Mouse (Mus musculus): ENCODE data around the gene Gtdc1. TPM values are rescaled to one million over a fixed set of nuclear protein-coding genes. Genes with fewer than 3 reads are reported as not detected.

The Gtdc1 gene
- polyA plus RNA-seq, 1 experiment from 2014 or later: 5.7 TPM

DNA sequence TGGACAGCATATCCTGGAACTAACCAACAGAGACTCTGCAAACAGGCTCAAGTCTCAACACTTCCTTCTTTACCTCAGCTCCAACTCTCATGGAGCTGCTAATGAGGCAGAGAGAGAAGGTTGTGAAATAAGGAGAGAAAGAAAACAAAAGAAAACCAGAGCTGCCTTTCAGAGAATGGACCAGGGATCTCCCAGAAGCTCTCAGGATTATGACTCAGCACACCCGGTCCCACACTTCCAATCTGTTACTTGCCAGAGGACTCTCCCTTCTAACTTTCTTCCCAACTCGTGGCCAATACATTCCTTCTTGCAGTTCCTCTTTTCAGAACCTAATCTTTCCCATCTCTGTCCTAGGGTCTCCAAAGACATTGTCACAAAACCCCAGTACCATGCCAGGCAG, 288.1 kb downstream of the Gtdc1 start:
- H3K27ac ChIP-seq (ENCODE audit: low read depth, low read length): no peak overlapping the region
- H3K4me2 ChIP-seq (replicated peaks; ENCODE audit: low read depth): no peak overlapping the region
- TF ChIP-seq CTCF (IDR thresholded peaks at IDR 0.05; ENCODE audit: low read depth): no peak
- WGBS: 59% methylated on average over 2 of the region's 2 CpGs
- H3K4me1 ChIP-seq (replicated peaks; ENCODE audit: control insufficient read depth, insufficient read depth, low read length): no peaks in the 10 kb centered on the region
- H3K36me3 ChIP-seq (ENCODE audit: control insufficient read depth, insufficient read depth): no peaks in the 10 kb centered on the region
- H3K27me3 ChIP-seq (replicated peaks; ENCODE audit: control insufficient read depth, insufficient read depth, low read length): no peaks in the 10 kb centered on the region
- no peaks in the 10 kb centered on the region for H3K9me3 ChIP-seq (ENCODE audit: control insufficient read depth)
- no peak overlapping the region for H3K4me3 ChIP-seq (ENCODE audit: low read depth, low read length)
- ATAC-seq: no peak
- H3K9ac ChIP-seq (ENCODE audit: low read depth, low read length): no peak overlapping the region

DNA sequence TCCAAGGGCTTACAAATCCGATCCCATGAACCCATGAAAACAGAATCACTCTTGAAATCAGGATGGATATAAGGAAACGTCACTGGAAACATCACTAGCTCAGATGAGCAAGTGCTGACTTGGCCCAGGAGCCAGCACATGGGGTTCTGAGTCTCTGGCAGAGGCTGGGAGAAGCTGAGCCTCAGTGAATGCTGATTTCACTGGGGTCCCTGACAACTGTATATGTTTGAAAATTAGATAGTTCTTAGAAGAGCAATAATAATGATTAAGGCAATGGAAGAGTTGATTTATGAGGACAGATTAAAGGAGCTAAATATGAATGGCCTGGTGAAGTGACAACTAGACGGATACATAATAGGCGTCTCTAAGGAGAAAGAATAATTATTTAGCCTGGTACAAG, 289.3 kb downstream of the Gtdc1 start:
- WGBS: 91% methylated on average over 4 of the region's 4 CpGs
- no peaks in the 10 kb centered on the region for H3K27me3 ChIP-seq (replicated peaks; ENCODE audit: control insufficient read depth, insufficient read depth, low read length)

DNA sequence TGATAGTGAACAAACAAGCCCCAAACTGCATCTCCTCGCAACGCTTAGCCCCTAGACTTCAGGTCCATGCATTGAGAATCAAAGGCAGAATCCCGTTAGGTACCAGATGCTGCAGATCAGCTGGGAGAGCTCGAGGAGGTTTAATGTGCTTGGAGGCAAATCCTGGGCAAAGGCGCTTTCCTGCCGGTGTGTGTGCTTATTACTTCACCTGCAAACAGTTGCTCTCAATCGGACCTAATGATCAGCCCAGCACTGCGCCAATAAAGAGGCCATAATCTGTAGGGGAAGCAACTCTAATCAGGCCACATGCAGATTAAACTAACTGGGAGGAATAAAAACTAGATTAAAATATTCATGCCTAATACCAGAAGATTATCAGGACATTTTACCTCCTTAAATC, 293.5 kb downstream of the Gtdc1 start:
- Histone ChIP-seq H3K4me3 (ENCODE audit: low read depth, low read length) (no peak overlapping the region), H3K36me3 (ENCODE audit: control insufficient read depth, insufficient read depth) (no peaks in the 10 kb centered on the region), H3K27ac (ENCODE audit: low read depth, low read length) (no peak overlapping the region), H3K4me1 (replicated peaks; ENCODE audit: control insufficient read depth, insufficient read depth, low read length) (no peaks in the 10 kb centered on the region), H3K27me3 (replicated peaks; ENCODE audit: control insufficient read depth, insufficient read depth, low read length) (no peaks in the 10 kb centered on the region), H3K9me3 (ENCODE audit: control insufficient read depth) (no peaks in the 10 kb centered on the region), H3K4me2 (replicated peaks; ENCODE audit: low read depth) (no peak overlapping the region), H3K9ac (ENCODE audit: low read depth, low read length) (no peak overlapping the region)
- 87% methylated on average over 8 of the region's 8 CpGs for WGBS
- no peak for ATAC-seq
- no peak for TF ChIP-seq CTCF (IDR thresholded peaks at IDR 0.05; ENCODE audit: low read depth)

More for the DNA sequence above, 289.3 kb downstream of the Gtdc1 start:
- Histone ChIP-seq H3K36me3 (ENCODE audit: control insufficient read depth, insufficient read depth) (no peaks in the 10 kb centered on the region), H3K27ac (ENCODE audit: low read depth, low read length) (no peak overlapping the region), H3K4me3 (ENCODE audit: low read depth, low read length) (no peak overlapping the region), H3K4me2 (replicated peaks; ENCODE audit: low read depth) (no peak overlapping the region), H3K9me3 (ENCODE audit: control insufficient read depth) (no peaks in the 10 kb centered on the region), H3K4me1 (replicated peaks; ENCODE audit: control insufficient read depth, insufficient read depth, low read length) (no peaks in the 10 kb centered on the region), H3K9ac (ENCODE audit: low read depth, low read length) (no peak overlapping the region)
- no peak for TF ChIP-seq CTCF (IDR thresholded peaks at IDR 0.05; ENCODE audit: low read depth)
- ATAC-seq: no peak

DNA sequence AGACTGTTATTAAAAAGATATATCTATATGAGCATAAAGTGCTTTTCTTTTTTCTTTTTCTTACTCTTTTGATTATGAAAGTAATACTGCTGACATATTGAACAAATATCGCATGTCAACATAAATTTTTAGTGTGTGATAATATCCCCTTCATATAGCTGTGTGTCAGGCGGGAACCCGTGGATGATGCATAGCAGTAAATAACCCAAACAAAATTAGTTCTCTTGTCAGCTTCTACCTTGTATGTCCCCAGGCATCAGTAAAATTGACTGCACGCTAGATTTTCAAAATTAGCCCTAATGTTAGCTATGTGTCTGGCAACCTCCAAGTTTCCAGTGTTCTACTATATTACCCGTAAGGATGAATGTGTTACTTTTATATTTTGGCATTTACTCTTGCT, 294.4 kb downstream of the Gtdc1 start:
- H3K36me3 ChIP-seq (ENCODE audit: control insufficient read depth, insufficient read depth): no peaks in the 10 kb centered on the region
- H3K9ac ChIP-seq (ENCODE audit: low read depth, low read length): no peak overlapping the region
- no peaks in the 10 kb centered on the region for H3K4me1 ChIP-seq (replicated peaks; ENCODE audit: control insufficient read depth, insufficient read depth, low read length)
- no peak overlapping the region for H3K27ac ChIP-seq (ENCODE audit: low read depth, low read length)
- no peak for ATAC-seq
- WGBS: 87% methylated on average over 5 of the region's 5 CpGs
- H3K4me3 ChIP-seq (ENCODE audit: low read depth, low read length): no peak overlapping the region
- no peaks in the 10 kb centered on the region for H3K9me3 ChIP-seq (ENCODE audit: control insufficient read depth)
- TF ChIP-seq CTCF (IDR thresholded peaks at IDR 0.05; ENCODE audit: low read depth): no peak
- no peak overlapping the region for H3K4me2 ChIP-seq (replicated peaks; ENCODE audit: low read depth)
- H3K27me3 ChIP-seq (replicated peaks; ENCODE audit: control insufficient read depth, insufficient read depth, low read length): no peaks in the 10 kb centered on the region

DNA sequence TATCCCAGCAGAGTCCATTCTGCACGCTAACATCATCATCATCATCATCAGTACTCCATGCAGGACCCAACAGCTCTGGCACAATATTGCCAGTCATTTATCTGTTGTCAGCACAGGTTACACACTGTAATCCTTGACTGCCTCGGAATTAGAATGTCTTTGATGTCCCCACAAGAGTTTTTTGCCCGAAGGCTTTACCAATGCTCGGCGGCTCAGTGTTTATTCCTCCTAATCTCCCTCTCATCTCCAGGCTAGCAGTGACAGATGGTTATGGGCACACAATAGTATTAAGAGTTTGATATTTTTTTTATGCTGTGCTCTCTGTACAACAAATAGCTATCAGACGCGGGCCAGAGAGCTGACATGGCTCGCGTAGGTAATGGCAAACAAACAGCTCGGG, 294.9 kb downstream of the Gtdc1 start:
- 75% methylated on average over 10 of the region's 10 CpGs for whole genome bisulfite sequencing
- H3K36me3 ChIP-seq (ENCODE audit: control insufficient read depth, insufficient read depth): no peaks in the 10 kb centered on the region
- no peak overlapping the region for H3K4me3 ChIP-seq (ENCODE audit: low read depth, low read length)
- no peak overlapping the region for H3K9ac ChIP-seq (ENCODE audit: low read depth, low read length)
- TF ChIP-seq CTCF (IDR thresholded peaks at IDR 0.05; ENCODE audit: low read depth): no peak
- H3K9me3 ChIP-seq (ENCODE audit: control insufficient read depth): no peaks in the 10 kb centered on the region
- H3K27me3 ChIP-seq (replicated peaks; ENCODE audit: control insufficient read depth, insufficient read depth, low read length): no peaks in the 10 kb centered on the region
- H3K27ac ChIP-seq (ENCODE audit: low read depth, low read length): no peak overlapping the region
- ATAC-seq: no peak
- no peak overlapping the region for H3K4me2 ChIP-seq (replicated peaks; ENCODE audit: low read depth)
- no peaks in the 10 kb centered on the region for H3K4me1 ChIP-seq (replicated peaks; ENCODE audit: control insufficient read depth, insufficient read depth, low read length)

DNA sequence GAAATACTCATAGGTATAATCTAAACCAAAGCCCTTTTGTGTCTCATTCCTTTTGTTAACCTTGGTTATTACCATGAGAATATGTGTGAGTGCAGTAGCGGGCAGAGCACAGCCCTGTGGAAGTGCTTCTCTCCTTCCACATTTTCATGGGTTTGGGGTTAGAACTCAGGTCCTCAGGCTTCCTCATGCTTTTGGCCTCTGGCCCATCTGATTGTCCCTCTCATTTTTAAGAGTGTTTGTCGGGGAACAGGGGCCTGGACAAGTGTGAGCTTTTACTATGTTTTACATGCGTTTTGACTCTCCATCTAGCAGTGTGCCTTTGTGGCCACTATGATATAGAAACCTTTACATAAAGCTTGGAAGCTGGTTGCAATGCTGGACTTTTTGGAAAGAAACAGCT, 296.4 kb downstream of the Gtdc1 start:
- 75% methylated on average over 3 of the region's 3 CpGs for WGBS
- no peaks in the 10 kb centered on the region for H3K9me3 ChIP-seq (ENCODE audit: control insufficient read depth)
- no peak overlapping the region for H3K4me2 ChIP-seq (replicated peaks; ENCODE audit: low read depth)
- H3K36me3 ChIP-seq (ENCODE audit: control insufficient read depth, insufficient read depth): no peaks in the 10 kb centered on the region
- ATAC-seq: no peak
- no peak overlapping the region for H3K27ac ChIP-seq (ENCODE audit: low read depth, low read length)
- no peaks in the 10 kb centered on the region for H3K4me1 ChIP-seq (replicated peaks; ENCODE audit: control insufficient read depth, insufficient read depth, low read length)
- no peak overlapping the region for H3K9ac ChIP-seq (ENCODE audit: low read depth, low read length)
- no peak for TF ChIP-seq CTCF (IDR thresholded peaks at IDR 0.05; ENCODE audit: low read depth)
- no peaks in the 10 kb centered on the region for H3K27me3 ChIP-seq (replicated peaks; ENCODE audit: control insufficient read depth, insufficient read depth, low read length)
- H3K4me3 ChIP-seq (ENCODE audit: low read depth, low read length): no peak overlapping the region

DNA sequence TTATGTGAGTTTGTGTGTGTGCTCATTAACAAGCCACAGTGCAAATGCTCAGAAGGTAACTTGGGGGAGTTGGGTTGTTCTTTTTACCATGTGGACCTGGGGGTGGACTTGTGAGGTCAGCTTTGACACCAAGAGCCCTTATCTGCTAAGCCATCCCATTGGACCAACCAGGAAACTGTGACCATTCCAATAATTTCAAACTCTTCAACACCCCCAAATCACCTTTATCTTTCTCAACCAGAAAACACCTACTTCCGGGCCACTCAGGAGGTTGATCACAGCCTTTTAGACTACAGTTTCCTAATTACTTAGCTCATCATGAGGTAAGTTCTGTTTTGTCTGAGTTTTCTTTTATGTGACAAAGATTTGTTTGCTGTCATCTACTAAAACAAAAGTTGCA, 298.7 kb downstream of the Gtdc1 start:
- H3K4me3 ChIP-seq (ENCODE audit: low read depth, low read length): no peak overlapping the region
- TF ChIP-seq CTCF (IDR thresholded peaks at IDR 0.05; ENCODE audit: low read depth): no peak
- ATAC-seq: no peak
- H3K4me1 ChIP-seq (replicated peaks; ENCODE audit: control insufficient read depth, insufficient read depth, low read length): no peaks in the 10 kb centered on the region
- H3K27me3 ChIP-seq (replicated peaks; ENCODE audit: control insufficient read depth, insufficient read depth, low read length): no peaks in the 10 kb centered on the region
- 84% methylated on average over 1 of the region's 1 CpGs for WGBS
- H3K4me2 ChIP-seq (replicated peaks; ENCODE audit: low read depth): no peak overlapping the region
- H3K9ac ChIP-seq (ENCODE audit: low read depth, low read length): no peak overlapping the region
- no peak overlapping the region for H3K27ac ChIP-seq (ENCODE audit: low read depth, low read length)
- H3K9me3 ChIP-seq (ENCODE audit: control insufficient read depth): no peaks in the 10 kb centered on the region
- H3K36me3 ChIP-seq (ENCODE audit: control insufficient read depth, insufficient read depth): no peaks in the 10 kb centered on the region

Data from intestine, postnatal 0 days (tissue).